Mouse (Mus musculus) intestine, embryonic 16.5 days (tissue): ENCODE measurements around the gene Atf6. TPM values are rescaled to one million over a fixed set of nuclear protein-coding genes. Genes with fewer than 3 reads are reported as not detected.

Source experiments
- ATAC-seq: fragments of 200-750 bp; cut with Nextera tagmentation; 2 replicates; pipeline ENCODE4 v1.8.0; 2017; ENCODE audit warnings: moderate TSS enrichment, moderate library complexity
- H3K27ac ChIP-seq: fragments of 300-500 bp; sonication (generic); 2 replicates; pipeline ENCODE4 v1.5.1; 2014; ENCODE audit warnings: mild to moderate bottlenecking, low read length
- H3K27me3 ChIP-seq: fragments of 300-500 bp; sonication (generic); replicated peaks from 2 replicates; pipeline ENCODE4 v1.6.1; 2014; ENCODE audit warnings: low read length, control low read depth, mixed read lengths; ENCODE audit not compliant: control insufficient read depth, insufficient read depth
- H3K36me3 ChIP-seq: fragments of 300-500 bp; sonication (generic); 2 replicates; pipeline ENCODE4 v1.6.1; 2014; ENCODE audit warnings: low read length, control low read depth; ENCODE audit not compliant: control insufficient read depth, insufficient read depth
- H3K4me1 ChIP-seq: fragments of 300-500 bp; sonication (generic); 2 replicates; pipeline ENCODE4 v1.6.1; 2014; ENCODE audit warnings: low read length, control low read depth, mixed read lengths; ENCODE audit not compliant: control insufficient read depth, insufficient read depth
- H3K4me2 ChIP-seq: fragments of 300-500 bp; sonication (generic); 2 replicates; pipeline ENCODE4 v1.6.1; 2014; ENCODE audit warnings: low read depth, low read length, control low read depth
- H3K4me3 ChIP-seq: fragments of 300-500 bp; sonication (generic); 2 replicates; pipeline ENCODE4 v1.5.1; 2014; ENCODE audit warnings: mild to moderate bottlenecking, low read length
- H3K9ac ChIP-seq: fragments of 300-500 bp; sonication (generic); 2 replicates; pipeline ENCODE4 v1.6.1; 2014; ENCODE audit warnings: low read depth, low read length
- H3K9me3 ChIP-seq: fragments of 300-500 bp; sonication (generic); 2 replicates; pipeline ENCODE4 v1.6.1; 2016; ENCODE audit warnings: low read length, control low read depth; ENCODE audit not compliant: control insufficient read depth
- WGBS: fragments of 180-500 bp; shearing (Covaris S2); extraction: QIAGEN DNeasy Blood & Tissue Kit; methylation state at CpG from one replicate; pipeline ENCODE4 v1.1.7; 2014; 5-methylcytosine and 5-hydroxymethylcytosine counted together
- polyA plus RNA-seq: library from polyadenylated mRNA; unstranded; fragments of >200 nt; fragmentation: Nextera tagmentation; extraction: Ambion mirVana; gene quantifications from 2 replicates; pipeline ENCODE4 v1.2.1, GENCODE M21; 2015

Atf6 gene
- polyA plus RNA-seq, 1 experiment from 2014 or later: 8.0 TPM

- Histone ChIP-seq H3K4me2 (no peak overlapping the region), H3K27me3 (0 out of 2 replicates have a peak, but pooled peaks cover 2% of the 10 kb centered on the region), H3K9ac (no peak overlapping the region), H3K36me3 (no peaks in the 10 kb centered on the region), H3K4me1 (peaks cover 3% of the 10 kb centered on the region; the same call in 1 of the 2 replicates), H3K9me3 (no peaks in the 10 kb centered on the region), H3K27ac (no peak overlapping the region), H3K4me3 (no peak overlapping the region)
- ATAC-seq: peak; percentile 65
- 39% methylated on average over 10 of the region's 10 CpGs for WGBS
These were observed 34.1 kb upstream of the Atf6 start for GRCm38 (mm10) chr1:170901536-170902238.

- WGBS: 39% methylated on average over 10 of the region's 10 CpGs
- Histone ChIP-seq H3K4me2 (peak overlapping the region; percentile 20; the same call in 1 of the 2 replicates), H3K4me3 (no peak overlapping the region), H3K27me3 (0 out of 2 replicates have a peak, but pooled peaks cover 2% of the 10 kb centered on the region), H3K9ac (0 out of 2 replicates have a peak overlapping the region, but pooled peaks have one; percentile 11), H3K36me3 (no peaks in the 10 kb centered on the region), H3K27ac (no peak overlapping the region), H3K4me1 (peaks cover 3% of the 10 kb centered on the region; the same call in 1 of the 2 replicates), H3K9me3 (no peaks in the 10 kb centered on the region)
- 0 out of 2 replicates have a peak, but pooled peaks have one; percentile 16 for ATAC-seq
These were observed 33.4 kb upstream of the Atf6 start for GRCm38 (mm10) chr1:170900799-170901467.

GRCm38 (mm10) chr1:170898413-170899075 lies 31.0 kb upstream of the Atf6 start:
- H3K27me3 ChIP-seq: 0 out of 2 replicates have a peak, but pooled peaks cover 2% of the 10 kb centered on the region
- no peak overlapping the region for H3K4me2 ChIP-seq
- H3K4me3 ChIP-seq: no peak overlapping the region
- H3K4me1 ChIP-seq: peaks cover 5% of the 10 kb centered on the region; the same call in 1 of the 2 replicates
- no peak overlapping the region for H3K27ac ChIP-seq
- no peak overlapping the region for H3K9ac ChIP-seq
- WGBS: 54% methylated on average over 16 of the region's 16 CpGs
- H3K9me3 ChIP-seq: no peaks in the 10 kb centered on the region
- no peaks in the 10 kb centered on the region for H3K36me3 ChIP-seq
- no peak for ATAC-seq

GRCm38 (mm10) chr1:170896651-170897281 lies 29.2 kb upstream of the Atf6 start:
- no peaks in the 10 kb centered on the region for H3K9me3 ChIP-seq
- H3K9ac ChIP-seq: no peak overlapping the region
- H3K36me3 ChIP-seq: no peaks in the 10 kb centered on the region
- H3K4me1 ChIP-seq: peaks cover 8% of the 10 kb centered on the region
- H3K27me3 ChIP-seq: 0 out of 2 replicates have a peak, but pooled peaks cover 2% of the 10 kb centered on the region
- 77% methylated on average over 5 of the region's 5 CpGs for WGBS
- no peak overlapping the region for H3K27ac ChIP-seq
- H3K4me3 ChIP-seq: no peak overlapping the region
- no peak overlapping the region for H3K4me2 ChIP-seq
- ATAC-seq: no peak

GRCm38 (mm10) chr1:170894603-170895602 lies 27.3 kb upstream of the Atf6 start:
- no peak for ATAC-seq

GRCm38 (mm10) chr1:170892279-170892678 lies 24.7 kb upstream of the Atf6 start:
- ATAC-seq: no peak
- 47% methylated on average over 1 of the region's 1 CpGs for WGBS
- no peak overlapping the region for H3K4me2 ChIP-seq
- H3K9ac ChIP-seq: no peak overlapping the region
- no peak overlapping the region for H3K27ac ChIP-seq
- peaks cover 9% of the 10 kb centered on the region; the same call in 1 of the 2 replicates for H3K4me1 ChIP-seq
- no peaks in the 10 kb centered on the region for H3K36me3 ChIP-seq
- no peaks in the 10 kb centered on the region for H3K9me3 ChIP-seq
- H3K27me3 ChIP-seq: no peaks in the 10 kb centered on the region
- H3K4me3 ChIP-seq: no peak overlapping the region

More at GRCm38 (mm10) chr1:170894603-170895602, 27.3 kb upstream of the Atf6 start:
- H3K36me3 ChIP-seq: no peaks in the 10 kb centered on the region
- H3K9ac ChIP-seq: no peak overlapping the region
- no peak overlapping the region for H3K4me2 ChIP-seq
- H3K27me3 ChIP-seq: 0 out of 2 replicates have a peak, but pooled peaks cover 2% of the 10 kb centered on the region
- H3K4me1 ChIP-seq: peaks cover 6% of the 10 kb centered on the region; the same call in 1 of the 2 replicates
- H3K27ac ChIP-seq: no peak overlapping the region
- H3K4me3 ChIP-seq: no peak overlapping the region
- H3K9me3 ChIP-seq: no peaks in the 10 kb centered on the region
- whole genome bisulfite sequencing: 60% methylated on average over 9 of the region's 9 CpGs

- peaks cover 9% of the 10 kb centered on the region; the same call in 1 of the 2 replicates for H3K4me1 ChIP-seq
- H3K4me2 ChIP-seq: no peak overlapping the region
- H3K27ac ChIP-seq: no peak overlapping the region
- H3K9me3 ChIP-seq: no peaks in the 10 kb centered on the region
- no peak overlapping the region for H3K9ac ChIP-seq
- H3K4me3 ChIP-seq: no peak overlapping the region
- ATAC-seq: no peak
- WGBS: 48% methylated on average over 2 of the region's 2 CpGs
- H3K36me3 ChIP-seq: no peaks in the 10 kb centered on the region
- H3K27me3 ChIP-seq: no peaks in the 10 kb centered on the region
These were observed 24.1 kb upstream of the Atf6 start for GRCm38 (mm10) chr1:170891646-170892045.

GRCm38 (mm10) chr1:170889310-170889709 lies 21.7 kb upstream of the Atf6 start:
- 80% methylated on average over 4 of the region's 4 CpGs for WGBS
- peaks cover 10% of the 10 kb centered on the region; the same call in 1 of the 2 replicates for H3K4me1 ChIP-seq
- H3K4me2 ChIP-seq: no peak overlapping the region
- H3K27me3 ChIP-seq: no peaks in the 10 kb centered on the region
- H3K9me3 ChIP-seq: no peaks in the 10 kb centered on the region
- no peak overlapping the region for H3K9ac ChIP-seq
- H3K36me3 ChIP-seq: no peaks in the 10 kb centered on the region
- ATAC-seq: no peak
- no peak overlapping the region for H3K4me3 ChIP-seq
- H3K27ac ChIP-seq: no peak overlapping the region
